Mouse (Mus musculus): Measurements from ENCODE around the gene Cpvl. TPM values are rescaled to one million over a fixed set of nuclear protein-coding genes. Genes with fewer than 3 reads are reported as not detected.

Gene Cpvl
- total and polyA plus RNA-seq, 3 experiments = not detected

DNA sequence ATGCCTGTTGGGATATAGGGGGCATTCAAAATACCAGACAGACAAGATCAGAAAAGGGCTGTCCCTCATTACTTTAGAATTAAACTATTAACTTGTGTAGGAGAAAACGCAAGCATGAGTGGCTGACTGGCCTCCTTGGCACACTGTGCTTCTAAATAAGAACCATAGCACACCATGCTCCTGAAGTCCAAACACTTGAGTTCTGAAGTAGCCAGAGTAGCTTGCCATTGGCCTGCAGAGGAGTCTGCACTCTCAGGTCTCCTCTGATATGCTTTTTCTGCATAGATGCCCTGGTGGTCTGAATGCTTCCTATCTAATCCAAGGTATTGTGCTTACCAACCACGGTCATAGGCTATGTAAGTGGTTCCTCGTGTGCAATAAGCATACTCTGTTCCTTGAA lies 63.1 kb downstream of the Cpvl start:
- Histone ChIP-seq H3K27ac (ENCODE audit: insufficient read depth, low read depth) (no peak overlapping the region), H3K4me2 (ENCODE audit: insufficient read depth, low read depth, poor library complexity, severe bottlenecking) (no peak overlapping the region), H3K4me1 (ENCODE audit: control insufficient read depth in 1 of 2, insufficient read depth in 2 of 2) (no peaks in the 10 kb centered on the region), H3K27me3 (replicated peaks) (no peaks in the 10 kb centered on the region), H3K36me3 (replicated peaks in 1 of 2; ENCODE audit: control insufficient read depth in 1 of 2, insufficient read depth in 1 of 2, low read length in 1 of 2) (no peaks in the 10 kb centered on the region), H3K4me3 (replicated peaks in 1 of 3; ENCODE audit: low read depth in 2 of 3, low read length in 2 of 3, poor library complexity in 1 of 3) (no peak overlapping the region), H3K9ac (ENCODE audit: insufficient read depth, low read depth) (no peak overlapping the region), H3K9me3 (replicated peaks; ENCODE audit: low read length) (no peaks in the 10 kb centered on the region), H3K79me2 (replicated peaks; ENCODE audit: control insufficient read depth, extremely low read depth, insufficient read depth, poor library complexity, severe bottlenecking) (no peaks in the 10 kb centered on the region)
- no peak for TF ChIP-seq NELFE (IDR thresholded peaks at IDR 0.05; ENCODE audit: low read depth, low read length)
- TF ChIP-seq HCFC1 (IDR thresholded peaks at IDR 0.05; ENCODE audit: low read depth, low read length) = no peak
- no peak for TF ChIP-seq EP300 (IDR thresholded peaks at IDR 0.05; ENCODE audit: low read length)
- TF ChIP-seq RAD21 (IDR thresholded peaks at IDR 0.05; ENCODE audit: low read depth, low read length) = no peak
- TF ChIP-seq ELF1 (IDR thresholded peaks at IDR 0.05; ENCODE audit: low read depth, low read length) = no peak
- TF ChIP-seq ZKSCAN1 (IDR thresholded peaks at IDR 0.05; ENCODE audit: borderline replicate concordance, low read depth, low read length) = no peak
- TF ChIP-seq MXI1 (IDR thresholded peaks at IDR 0.05; ENCODE audit: low read depth, low read length) = no peak
- no peak for TF ChIP-seq BHLHE40 (IDR thresholded peaks at IDR 0.05; ENCODE audit: low read depth, low read length)
- no peak for TF ChIP-seq SMC3 (IDR thresholded peaks at IDR 0.05; ENCODE audit: low read depth, low read length)
- TF ChIP-seq NRF1 (IDR thresholded peaks at IDR 0.05; ENCODE audit: low read depth, low read length) = no peak
- TF ChIP-seq IRF4 (IDR thresholded peaks at IDR 0.05; ENCODE audit: low read depth, low read length) = no peak
- no peak for TF ChIP-seq ZC3H11A (IDR thresholded peaks at IDR 0.05; ENCODE audit: low read depth, low read length)
- TF ChIP-seq PAX5 (IDR thresholded peaks at IDR 0.05; ENCODE audit: low read length) = no peak
- no peak for TF ChIP-seq CHD2 (IDR thresholded peaks at IDR 0.05; ENCODE audit: low read length)
- TF ChIP-seq MAX (IDR thresholded peaks at IDR 0.05; ENCODE audit: low read length) = no peak
- TF ChIP-seq KAT2A (IDR thresholded peaks at IDR 0.05; ENCODE audit: insufficient replicate concordance, low read length) = no peak
- in situ Hi-C loops (cut with MboI; ENCODE audit: low pct_ligation_motif_present, low pct_unique_long_range_greater_than_20kb, low sequenced_read_pairs) (no loop called here), dilution Hi-C loops (cut with MboI; ENCODE audit: extremely low pct_ligation_motif_present, extremely low pct_unique_long_range_greater_than_20kb, low sequenced_read_pairs) (no loop called here)
- DNase-seq (ENCODE audit: extremely low read depth) = no peak

DNA sequence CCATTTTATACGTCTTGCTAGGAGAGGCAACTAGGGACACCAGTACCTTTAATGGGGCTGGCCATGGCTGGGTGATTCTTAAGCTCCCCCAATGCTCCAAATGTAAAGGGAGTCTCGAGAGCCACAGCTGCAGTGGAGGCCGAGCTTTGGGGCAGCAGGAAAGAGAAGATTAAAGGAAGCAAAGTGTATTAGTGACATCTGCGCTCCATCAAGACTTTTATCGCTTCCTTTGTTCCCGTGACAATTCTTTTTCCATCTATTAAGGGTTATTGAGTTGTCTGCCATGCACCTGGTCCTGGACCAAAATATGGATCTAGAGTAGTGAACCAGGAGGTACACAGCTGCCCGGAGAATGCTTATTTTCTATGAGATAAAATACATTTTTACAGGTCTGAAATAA lies 65.3 kb downstream of the Cpvl start:
- H3K4me2 ChIP-seq (ENCODE audit: insufficient read depth, low read depth, poor library complexity, severe bottlenecking) = no peak overlapping the region
- no peaks in the 10 kb centered on the region for H3K9me3 ChIP-seq (replicated peaks; ENCODE audit: low read length)
- DNase-seq (ENCODE audit: extremely low read depth) = no peak
- H3K9ac ChIP-seq (ENCODE audit: insufficient read depth, low read depth) = no peak overlapping the region
- dilution Hi-C loops (cut with MboI; ENCODE audit: extremely low pct_ligation_motif_present, extremely low pct_unique_long_range_greater_than_20kb, low sequenced_read_pairs) = no loop called here
- TF ChIP-seq USF2 (conservative IDR thresholded peaks at IDR 0.05; ENCODE audit: low read depth, low read length) = no peak
- TF ChIP-seq TBP (conservative IDR thresholded peaks at IDR 0.05; ENCODE audit: low read depth, low read length) = no peak
- TF ChIP-seq PAX5 (IDR thresholded peaks at IDR 0.05; ENCODE audit: low read length) = no peak
- no peak for TF ChIP-seq IRF4 (IDR thresholded peaks at IDR 0.05; ENCODE audit: low read depth, low read length)
- no peak for TF ChIP-seq MEF2A (IDR thresholded peaks at IDR 0.05; ENCODE audit: borderline replicate concordance, low read depth, low read length)
- TF ChIP-seq ZC3H11A (IDR thresholded peaks at IDR 0.05; ENCODE audit: low read depth, low read length) = no peak
- H3K79me2 ChIP-seq (replicated peaks; ENCODE audit: control insufficient read depth, extremely low read depth, insufficient read depth, poor library complexity, severe bottlenecking) = no peaks in the 10 kb centered on the region
- no peaks in the 10 kb centered on the region for H3K36me3 ChIP-seq (replicated peaks in 1 of 2; ENCODE audit: control insufficient read depth in 1 of 2, insufficient read depth in 1 of 2, low read length in 1 of 2)
- no peak overlapping the region for H3K27ac ChIP-seq (ENCODE audit: insufficient read depth, low read depth)
- H3K27me3 ChIP-seq (replicated peaks) = no peaks in the 10 kb centered on the region
- H3K4me1 ChIP-seq (ENCODE audit: control insufficient read depth in 1 of 2, insufficient read depth in 2 of 2) = no peaks in the 10 kb centered on the region
- H3K4me3 ChIP-seq (replicated peaks in 1 of 3; ENCODE audit: low read depth in 2 of 3, low read length in 2 of 3, poor library complexity in 1 of 3) = no peak overlapping the region
- in situ Hi-C loops (cut with MboI; ENCODE audit: low pct_ligation_motif_present, low pct_unique_long_range_greater_than_20kb, low sequenced_read_pairs) = no loop called here

All from CH12.LX (cell line).